Mouse (Mus musculus) ES-E14 (cell line): ENCODE data around the gene Zpr1.

Source experiments
- HCFC1 ChIP-seq: IDR thresholded peaks from 2 replicates; pipeline ENCODE4 v1.6.1; 2012; ENCODE audit warnings: low read length, inconsistent platforms, borderline replicate concordance; ENCODE audit not compliant: insufficient read depth
- ZC3H11A ChIP-seq: IDR thresholded peaks from 2 replicates; pipeline ENCODE4 v1.6.1; 2012; ENCODE audit warnings: low read depth, mild to moderate bottlenecking, inconsistent platforms, low read length, borderline replicate concordance
- ZNF384 ChIP-seq: IDR thresholded peaks from 2 replicates; pipeline ENCODE4 v1.6.1; 2012; ENCODE audit warnings: low read depth, low read length, inconsistent platforms

DNA sequence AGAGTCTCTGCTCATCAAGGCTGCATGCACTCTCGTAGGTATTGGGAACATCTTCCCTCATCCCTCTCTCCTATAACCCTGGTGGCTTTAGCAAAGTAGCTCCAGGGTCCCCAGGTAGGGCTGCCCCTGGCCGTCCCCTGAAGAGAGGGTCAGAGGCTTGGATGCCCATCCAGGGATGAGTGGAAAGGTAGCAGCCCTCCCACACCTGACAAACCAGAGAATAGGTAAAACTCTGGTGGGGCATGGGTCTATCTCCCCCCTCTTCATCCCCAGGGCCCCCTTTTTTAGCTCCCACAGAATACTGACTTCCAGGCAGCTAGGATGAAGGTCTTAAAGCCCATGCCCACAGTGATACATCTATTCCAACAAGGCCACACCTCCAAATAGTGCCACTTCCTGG is 47.6 kb downstream of the Zpr1 start:
- TF ChIP-seq ZNF384 (no peak), ZC3H11A (no peak), HCFC1 (no peak)
